Mouse (Mus musculus) intestine, postnatal 0 days (tissue): ENCODE measurements around the gene Ergic2. TPM values are rescaled to one million over a fixed set of nuclear protein-coding genes. Genes with fewer than 3 reads are reported as not detected.

Experiments used
- ATAC-seq: fragments of 200-750 bp; cut with Nextera tagmentation; 2 replicates; pipeline ENCODE4 v1.8.0; 2017; ENCODE audit warnings: mild to moderate bottlenecking, moderate TSS enrichment, moderate library complexity
- H3K27ac ChIP-seq: fragments of 300-500 bp; sonication (generic); 2 replicates; pipeline ENCODE4 v1.5.1; 2014; ENCODE audit warnings: mild to moderate bottlenecking, low read depth, low read length, moderate library complexity
- H3K27me3 ChIP-seq: fragments of 300-500 bp; sonication (generic); replicated peaks from 2 replicates; pipeline ENCODE4 v1.6.1; 2014; ENCODE audit warnings: low read length, mixed read lengths; ENCODE audit not compliant: control insufficient read depth, insufficient read depth
- H3K36me3 ChIP-seq: fragments of 300-500 bp; sonication (generic); 2 replicates; pipeline ENCODE4 v1.6.1; 2014; ENCODE audit warnings: mild to moderate bottlenecking, moderate library complexity; ENCODE audit not compliant: control insufficient read depth, insufficient read depth
- H3K4me1 ChIP-seq: fragments of 300-500 bp; sonication (generic); replicated peaks from 2 replicates; pipeline ENCODE4 v1.6.1; 2014; ENCODE audit warnings: antibody characterized with exemption, low read length, mixed read lengths; ENCODE audit not compliant: control insufficient read depth, insufficient read depth
- H3K4me2 ChIP-seq: fragments of 300-500 bp; sonication (generic); replicated peaks from 2 replicates; pipeline ENCODE4 v1.6.1; 2014; ENCODE audit warnings: low read depth, mild to moderate bottlenecking, moderate library complexity
- H3K4me3 ChIP-seq: fragments of 300-500 bp; sonication (generic); 2 replicates; pipeline ENCODE4 v1.5.1; 2014; ENCODE audit warnings: low read depth, low read length
- H3K9ac ChIP-seq: fragments of 300-500 bp; sonication (generic); 2 replicates; pipeline ENCODE4 v1.6.1; 2014; ENCODE audit warnings: mild to moderate bottlenecking, low read depth, low read length
- H3K9me3 ChIP-seq: fragments of 300-500 bp; sonication (generic); 2 replicates; pipeline ENCODE4 v1.6.1; 2016; ENCODE audit warnings: mixed run types; ENCODE audit not compliant: control insufficient read depth
- CTCF ChIP-seq: sonication (generic); IDR thresholded peaks from 2 replicates; pipeline ENCODE4 v1.5.1; 2016; ENCODE audit warnings: low read depth, mild to moderate bottlenecking, control low read depth, antibody characterized with exemption, moderate library complexity
- WGBS: fragments of 180-500 bp; shearing (Covaris S2); extraction: QIAGEN DNeasy Blood & Tissue Kit; methylation state at CpG from one replicate; pipeline ENCODE4 v1.1.7; 2014; 5-methylcytosine and 5-hydroxymethylcytosine counted together
- polyA plus RNA-seq: library from polyadenylated mRNA; unstranded; fragments of >200 nt; fragmentation: Nextera tagmentation; extraction: Ambion mirVana; gene quantifications from 2 replicates; pipeline ENCODE4 v1.2.1, GENCODE M21; 2015

The Ergic2 gene
- 198 and 202 TPM in 2 replicates for polyA plus RNA-seq

DNA sequence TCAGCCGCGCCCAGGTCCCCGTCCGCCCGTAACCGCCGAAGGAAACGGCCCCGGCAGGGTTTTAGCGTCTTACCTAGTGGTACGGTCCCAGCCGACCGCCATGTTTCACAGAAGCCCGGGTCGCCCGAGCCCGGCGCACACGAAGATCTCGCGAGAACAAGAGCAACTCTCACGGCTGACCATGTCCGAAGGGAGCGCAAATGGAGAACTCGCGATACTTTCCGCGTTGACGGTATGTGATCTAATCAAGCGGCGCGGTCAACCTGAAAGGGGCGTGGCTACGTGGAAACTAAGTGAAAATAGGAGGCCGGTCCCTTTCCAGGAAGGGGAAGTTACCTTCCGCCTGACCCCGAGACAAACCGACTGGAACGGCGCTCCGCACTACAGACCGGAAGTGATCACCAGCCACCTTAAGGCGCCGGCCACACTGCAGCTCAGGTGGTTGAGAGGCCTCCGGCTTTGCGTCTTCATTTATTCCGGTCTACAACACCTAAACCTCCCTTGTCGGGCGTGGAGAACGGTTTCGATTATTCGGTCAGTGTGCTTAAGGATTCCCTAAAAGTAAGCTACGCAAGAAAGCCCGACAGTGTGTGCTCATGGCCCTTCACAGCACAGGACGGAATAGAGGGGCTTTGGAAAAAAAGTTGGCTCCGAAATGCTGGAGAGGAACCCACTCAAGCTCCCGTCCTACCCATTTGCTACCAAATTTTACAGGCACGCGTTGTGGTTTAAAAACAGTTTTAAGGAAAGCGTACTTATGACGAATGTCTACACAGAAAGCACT lies at the start of gene Ergic2:
TSS of gene Ergic2 (minus strand) at position 478 of the 784 bp plus-strand sequence.
- Histone ChIP-seq H3K4me2 (peak within 1 kb of the TSS; percentile 76), H3K36me3 (0 out of 2 replicates have a peak, but pooled peaks cover 5% of the 10 kb centered on the region), H3K9ac (peak within 1 kb of the TSS; percentile 99), H3K9me3 (no peaks in the 10 kb centered on the region), H3K27ac (peak within 1 kb of the TSS; percentile 94), H3K27me3 (no peaks in the 10 kb centered on the region), H3K4me1 (no peaks in the 10 kb centered on the region; the same call in 1 of the 2 replicates), H3K4me3 (peak within 1 kb of the TSS; percentile 89)
- no peak for TF ChIP-seq CTCF
- ATAC-seq: peak; percentile 98
- WGBS: under 1% methylated on average over 61 of the region's 61 CpGs

DNA sequence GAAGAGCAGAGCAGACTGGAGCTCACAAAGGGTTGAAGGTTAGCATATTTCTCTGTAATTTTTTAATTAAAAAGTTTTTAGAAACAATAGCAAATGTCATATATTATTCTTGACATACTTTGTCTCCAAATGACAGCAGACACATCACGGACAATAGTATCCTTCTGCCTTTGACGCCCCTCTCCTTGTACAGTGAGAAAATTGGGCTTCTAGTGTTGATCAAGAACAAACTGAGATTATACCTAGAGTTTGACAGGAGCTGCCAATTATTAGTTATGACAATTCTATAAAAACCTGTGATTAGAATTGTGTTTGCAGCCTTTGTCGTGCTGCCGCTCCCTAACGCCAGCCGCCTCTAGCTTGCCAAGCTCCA lies 48.5 kb upstream of the Ergic2 start:
- no peak overlapping the region for H3K27ac ChIP-seq
- no peak overlapping the region for H3K4me2 ChIP-seq
- H3K27me3 ChIP-seq: no peaks in the 10 kb centered on the region
- no peak for TF ChIP-seq CTCF
- H3K9me3 ChIP-seq: no peaks in the 10 kb centered on the region
- 89% methylated on average over 6 of the region's 6 CpGs for WGBS
- no peak overlapping the region for H3K4me3 ChIP-seq
- ATAC-seq: no peak
- H3K4me1 ChIP-seq: no peaks in the 10 kb centered on the region
- no peaks in the 10 kb centered on the region for H3K36me3 ChIP-seq
- no peak overlapping the region for H3K9ac ChIP-seq

DNA sequence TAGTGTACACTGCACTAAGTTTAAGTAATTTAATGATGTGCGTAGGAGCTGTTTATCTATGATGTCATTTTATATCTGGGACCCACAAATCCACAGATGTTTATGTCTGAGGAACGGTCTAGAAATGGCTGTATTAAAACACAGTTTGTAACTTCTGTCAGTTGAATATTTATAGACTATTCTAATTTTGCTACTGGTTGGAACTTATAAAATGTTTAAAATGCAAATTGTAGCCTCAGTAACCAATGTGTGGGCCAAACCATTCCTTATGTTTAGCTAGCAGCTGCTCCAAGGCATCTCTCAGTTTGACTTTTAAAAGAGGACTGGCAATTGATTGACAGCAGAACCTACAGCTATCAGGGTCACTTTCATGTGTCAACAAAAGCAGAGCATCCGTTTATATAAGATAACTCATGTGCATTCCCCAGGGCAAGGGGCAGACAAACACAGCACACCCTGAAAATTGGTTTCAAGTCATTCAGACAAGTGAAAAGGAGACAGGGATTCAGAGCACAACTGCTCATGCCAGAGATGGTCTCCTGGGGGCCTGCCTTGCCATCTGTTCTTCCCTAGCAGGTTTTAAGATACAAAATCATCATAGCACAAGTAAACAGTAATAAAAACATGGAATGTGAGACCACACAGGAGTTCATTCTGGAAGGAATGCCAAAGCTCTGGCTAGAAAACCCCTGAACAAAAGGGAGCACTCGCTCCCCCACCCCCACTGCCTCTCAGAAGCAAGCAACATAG lies 48.0 kb upstream of the Ergic2 start:
- Histone ChIP-seq H3K4me3 (no peak overlapping the region), H3K27ac (no peak overlapping the region), H3K9ac (no peak overlapping the region), H3K36me3 (no peaks in the 10 kb centered on the region), H3K9me3 (no peaks in the 10 kb centered on the region), H3K27me3 (no peaks in the 10 kb centered on the region), H3K4me1 (no peaks in the 10 kb centered on the region), H3K4me2 (no peak overlapping the region)
- 54% methylated on average over 4 of the region's 4 CpGs for WGBS
- no peak for ATAC-seq
- TF ChIP-seq CTCF: no peak

DNA sequence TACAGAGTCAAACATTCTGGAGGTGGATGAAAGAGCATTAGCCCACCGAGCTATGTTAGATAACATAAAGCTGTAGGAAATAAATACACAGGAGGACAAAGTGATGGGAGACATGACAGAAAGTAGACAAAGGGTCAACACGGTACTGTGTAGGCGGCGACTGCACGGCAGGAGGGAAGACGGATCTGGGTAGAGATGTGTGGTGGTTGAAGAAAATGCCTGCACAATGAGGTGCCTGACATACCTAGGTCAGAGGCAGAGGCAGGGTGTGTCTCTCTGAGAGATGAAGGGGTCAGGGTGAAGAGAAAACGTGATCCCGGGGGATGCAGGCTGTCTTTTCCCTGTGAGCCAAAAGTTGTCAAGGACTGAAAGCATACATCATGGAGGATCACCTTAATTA lies 46.9 kb upstream of the Ergic2 start:
- no peak for ATAC-seq
- Histone ChIP-seq H3K9ac (no peak overlapping the region), H3K27ac (no peak overlapping the region), H3K9me3 (no peaks in the 10 kb centered on the region), H3K4me3 (no peak overlapping the region), H3K4me2 (no peak overlapping the region), H3K27me3 (no peaks in the 10 kb centered on the region), H3K36me3 (no peaks in the 10 kb centered on the region), H3K4me1 (no peaks in the 10 kb centered on the region; the same call in 1 of the 2 replicates)
- no peak for TF ChIP-seq CTCF
- 75% methylated on average over 8 of the region's 8 CpGs for WGBS

DNA sequence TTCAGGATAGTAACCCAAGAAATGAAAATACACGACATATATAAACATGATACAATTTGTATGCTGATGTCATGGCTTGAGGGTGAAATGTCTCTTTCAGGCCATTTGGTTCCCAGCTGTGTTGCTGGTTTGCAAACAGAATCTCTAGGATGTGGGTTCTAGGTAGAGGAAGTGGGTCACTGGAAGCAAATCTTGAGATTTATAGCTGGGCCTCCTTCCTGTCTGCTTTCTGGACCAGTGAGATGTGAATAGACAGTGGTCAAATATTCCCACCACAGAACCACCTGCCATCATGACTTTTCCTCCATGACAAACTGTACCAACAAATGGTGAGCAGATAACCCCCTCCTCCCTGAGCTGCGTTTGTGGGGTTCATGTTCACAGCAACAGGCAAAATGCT lies 45.6 kb upstream of the Ergic2 start:
- Histone ChIP-seq H3K36me3 (no peaks in the 10 kb centered on the region), H3K27ac (no peak overlapping the region), H3K4me1 (no peaks in the 10 kb centered on the region; the same call in 1 of the 2 replicates), H3K9me3 (no peaks in the 10 kb centered on the region), H3K4me2 (no peak overlapping the region), H3K9ac (no peak overlapping the region), H3K4me3 (no peak overlapping the region), H3K27me3 (no peaks in the 10 kb centered on the region)
- ATAC-seq: no peak
- no peak for TF ChIP-seq CTCF
- WGBS: 71% methylated on average over 2 of the region's 2 CpGs

DNA sequence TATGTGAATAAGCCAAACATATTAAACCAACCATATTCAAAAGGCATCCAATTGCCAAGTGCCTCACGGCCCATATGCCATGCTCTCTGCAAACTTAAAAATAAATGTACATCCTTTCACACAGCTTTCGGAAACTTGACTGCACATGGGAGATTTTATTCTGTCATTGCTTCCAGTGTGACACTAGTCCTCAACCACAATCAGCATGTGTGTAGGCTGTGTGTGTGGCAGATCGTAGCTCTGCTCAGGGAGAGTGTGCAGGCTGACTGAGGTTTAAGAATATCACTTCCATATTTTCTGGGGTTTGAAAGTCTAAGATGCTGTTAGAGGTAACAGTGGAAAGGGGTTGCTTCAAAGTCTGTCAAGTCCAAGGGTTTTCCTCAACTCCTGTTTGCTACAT lies 43.9 kb upstream of the Ergic2 start:
- WGBS: 80% methylated on average over 3 of the region's 3 CpGs
- Histone ChIP-seq H3K27ac (no peak overlapping the region), H3K9ac (no peak overlapping the region), H3K36me3 (no peaks in the 10 kb centered on the region), H3K4me1 (no peaks in the 10 kb centered on the region; the same call in 1 of the 2 replicates), H3K4me2 (no peak overlapping the region), H3K4me3 (no peak overlapping the region), H3K9me3 (no peaks in the 10 kb centered on the region), H3K27me3 (no peaks in the 10 kb centered on the region)
- no peak for ATAC-seq
- no peak for TF ChIP-seq CTCF
